Mouse (Mus musculus) CH12.LX (cell line): ENCODE results near the gene Tmbim7.

Source experiments
- CHD2 ChIP-seq: IDR thresholded peaks from 2 replicates; pipeline ENCODE4 v1.6.1; 2011; ENCODE audit warnings: low read length, improper control_type of control experiment
- CTCF ChIP-seq, 2 experiments: IDR thresholded peaks in 1 of 2; conservative IDR thresholded peaks in 1 of 2; 2 replicates each; pipeline ENCODE4 v1.5.1; 2011 to 2012; ENCODE audit warnings: low read depth in 2 of 2, low read length in 2 of 2, improper control_type of control experiment in 1 of 2, inconsistent platforms in 1 of 2, mild to moderate bottlenecking in 1 of 2, moderate library complexity in 1 of 2
- MAZ ChIP-seq: IDR thresholded peaks from 2 replicates; pipeline ENCODE4 v1.6.1; 2012; ENCODE audit warnings: low read depth, mild to moderate bottlenecking, inconsistent platforms, low read length, improper control_type of control experiment, moderate library complexity
- POLR2A ChIP-seq: IDR thresholded peaks from 2 replicates; pipeline ENCODE4 v1.6.1; 2011; ENCODE audit warnings: low read depth, mild to moderate bottlenecking, improper control_type of control experiment, low read length

GRCm38 (mm10) chr5:3633315-3633714, 17.7 kb upstream of the Tmbim7 start:
- TF ChIP-seq MAZ: no peak
- no peak for TF ChIP-seq POLR2A
- TF ChIP-seq CHD2: no peak
- no peak for TF ChIP-seq CTCF (conservative IDR thresholded peaks at IDR 0.05 in 1 of 2, IDR thresholded peaks at IDR 0.05 in 1 of 2; ENCODE audit: low read depth in 2 of 2, low read length in 2 of 2)
